Mouse (Mus musculus) lung, postnatal 0 days (tissue): ENCODE data around the gene Mcfd2. TPM values are rescaled to one million over a fixed set of nuclear protein-coding genes. Genes with fewer than 3 reads are reported as not detected.

Experiments
- ATAC-seq: fragments of 200-750 bp; cut with Nextera tagmentation; 2 replicates; pipeline ENCODE4 v1.8.0; 2017; ENCODE audit warnings: moderate library complexity
- DNase-seq: peaks from one replicate; pipeline ENCODE4 v3.0.0-alpha.2; 2016; ENCODE audit warnings: low spot score
- H3K27ac ChIP-seq: fragments of 300-500 bp; sonication (generic); 2 replicates; pipeline ENCODE4 v1.5.1; 2014; ENCODE audit warnings: antibody characterized with exemption, mild to moderate bottlenecking, low read length, mixed read lengths
- H3K27me3 ChIP-seq: fragments of 300-500 bp; sonication (generic); replicated peaks from 2 replicates; pipeline ENCODE4 v1.6.1; 2014; ENCODE audit warnings: low read length, mixed read lengths; ENCODE audit not compliant: insufficient read depth
- H3K36me3 ChIP-seq: fragments of 300-500 bp; sonication (generic); 2 replicates; pipeline ENCODE4 v1.6.1; 2014; ENCODE audit warnings: low read length, mixed read lengths; ENCODE audit not compliant: insufficient read depth
- H3K4me1 ChIP-seq: fragments of 300-500 bp; sonication (generic); 2 replicates; pipeline ENCODE4 v1.6.1; 2014; ENCODE audit warnings: antibody characterized with exemption, low read depth, low read length, mixed read lengths; ENCODE audit not compliant: insufficient read depth
- H3K4me2 ChIP-seq: fragments of 300-500 bp; sonication (generic); replicated peaks from 2 replicates; pipeline ENCODE4 v1.6.1; 2014; ENCODE audit warnings: low read depth, mild to moderate bottlenecking, low read length, moderate library complexity, mixed read lengths
- H3K4me3 ChIP-seq: fragments of 300-500 bp; sonication (generic); 2 replicates; pipeline ENCODE4 v1.5.1; 2014; ENCODE audit warnings: low read depth, low read length
- H3K9ac ChIP-seq: fragments of 300-500 bp; sonication (generic); replicated peaks from 2 replicates; pipeline ENCODE4 v1.6.1; 2014; ENCODE audit warnings: low read depth, mild to moderate bottlenecking
- H3K9me3 ChIP-seq: fragments of 300-500 bp; sonication (generic); 2 replicates; pipeline ENCODE4 v1.6.1; 2016; ENCODE audit warnings: low read length, mixed read lengths
- CTCF ChIP-seq: IDR thresholded peaks from 2 replicates; pipeline ENCODE4 v1.5.1; 2016; ENCODE audit warnings: antibody characterized with exemption, mild to moderate bottlenecking
- EP300 ChIP-seq: IDR thresholded peaks from 2 replicates; pipeline ENCODE4 v1.6.1; 2016; ENCODE audit warnings: antibody characterized with exemption, mild to moderate bottlenecking, control low read depth
- WGBS: fragments of 180-500 bp; shearing (Covaris S2); extraction: QIAGEN DNeasy Blood & Tissue Kit; methylation state at CpG from one replicate; pipeline ENCODE4 v1.1.7; 2014; 5-methylcytosine and 5-hydroxymethylcytosine counted together
- polyA plus RNA-seq: library from polyadenylated mRNA; unstranded; fragments of >200 nt; fragmentation: Nextera tagmentation; extraction: Ambion mirVana; gene quantifications from 2 replicates; pipeline ENCODE4 v1.2.1, GENCODE M21; 2015

Gene Mcfd2
- polyA plus RNA-seq, 1 experiment from 2014 or later: 145 TPM

DNA sequence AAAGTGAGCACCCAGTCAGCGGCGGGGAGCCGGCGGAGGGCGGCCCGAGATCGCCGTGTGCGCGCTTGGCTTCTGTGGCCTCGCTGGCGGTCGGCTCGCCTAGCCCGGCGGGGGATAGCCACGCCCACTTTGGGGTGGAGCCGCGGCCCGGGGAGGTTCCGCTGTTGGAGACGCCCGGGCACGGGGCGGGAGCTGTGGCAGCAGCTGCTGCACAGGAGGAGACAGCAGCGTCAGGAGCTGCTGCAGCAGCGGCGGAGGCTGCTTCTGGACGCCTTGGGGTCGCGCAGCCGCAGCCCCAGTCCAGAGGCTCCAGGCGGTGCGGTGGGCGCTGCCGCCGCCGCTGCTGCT lies 16.9 kb upstream of the Mcfd2 start, which contains the start of gene Ttc7:
TSS of gene Ttc7 (plus strand) at position 181 of the 348 bp plus-strand sequence.
- Histone ChIP-seq H3K9ac (peak within 1 kb of the TSS; percentile 96), H3K27ac (peak within 1 kb of the TSS; percentile 98), H3K36me3 (no peaks in the 10 kb centered on the region), H3K27me3 (no peaks in the 10 kb centered on the region), H3K4me2 (peak within 1 kb of the TSS; percentile 99), H3K4me1 (peaks cover 7% of the 10 kb centered on the region; the same call in 1 of the 2 replicates), H3K4me3 (peak within 1 kb of the TSS; percentile 78), H3K9me3 (no peaks in the 10 kb centered on the region)
- DNase-seq (peak; percentile 97), ATAC-seq (peak; percentile 95)
- TF ChIP-seq CTCF: no peak
- no peak for TF ChIP-seq EP300
- WGBS: under 1% methylated on average over 33 of the region's 38 CpGs

DNA sequence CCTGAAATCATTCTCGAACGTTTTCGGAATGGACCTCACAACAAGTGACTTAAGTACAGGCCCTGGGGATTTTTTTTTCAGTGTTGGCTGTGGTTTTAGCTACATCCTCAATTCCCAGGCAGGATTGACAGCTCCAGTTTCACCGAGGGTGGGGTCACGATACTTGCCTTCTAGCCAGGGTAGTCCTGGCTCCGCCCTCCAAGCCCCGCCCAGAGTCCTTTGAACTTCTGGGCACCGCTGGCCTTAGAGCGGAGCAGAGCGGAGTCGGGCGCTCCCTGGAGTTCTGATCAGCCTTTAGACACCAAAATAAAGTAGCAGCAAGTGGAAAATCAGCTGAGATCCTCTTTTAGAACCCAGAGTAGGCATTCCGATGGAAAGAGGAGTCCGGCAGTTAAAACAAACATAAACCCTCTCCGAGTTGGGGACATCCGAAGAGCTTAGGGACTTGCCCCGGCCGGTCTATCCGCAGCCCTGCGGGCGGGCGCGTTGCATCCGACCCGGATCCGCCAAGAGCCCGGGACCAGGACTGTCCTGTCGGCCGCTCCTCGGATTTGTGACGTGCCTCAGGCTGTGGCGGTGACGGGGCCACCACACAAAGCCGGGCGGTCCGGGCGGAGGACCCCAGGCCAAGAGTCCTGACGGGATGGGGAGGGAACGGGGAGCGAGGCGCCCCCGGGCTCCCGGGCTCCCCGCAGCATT lies 16.4 kb upstream of the Mcfd2 start:
- Histone ChIP-seq H3K36me3 (no peaks in the 10 kb centered on the region), H3K4me2 (peak overlapping the region; percentile 99), H3K4me1 (peaks cover 7% of the 10 kb centered on the region; the same call in 1 of the 2 replicates), H3K27ac (peak overlapping the region; percentile 98), H3K4me3 (peak overlapping the region; percentile 78), H3K9me3 (no peaks in the 10 kb centered on the region), H3K9ac (peak overlapping the region; percentile 96), H3K27me3 (no peaks in the 10 kb centered on the region)
- TF ChIP-seq EP300 (0 out of 2 replicates have a peak, but pooled peaks have one; percentile 23), CTCF (0 out of 2 replicates have a peak, but pooled peaks have one; percentile 19)
- under 1% methylated on average over 44 of the region's 44 CpGs for WGBS
- peak; percentile 97 for DNase-seq
- ATAC-seq: peak; percentile 88

DNA sequence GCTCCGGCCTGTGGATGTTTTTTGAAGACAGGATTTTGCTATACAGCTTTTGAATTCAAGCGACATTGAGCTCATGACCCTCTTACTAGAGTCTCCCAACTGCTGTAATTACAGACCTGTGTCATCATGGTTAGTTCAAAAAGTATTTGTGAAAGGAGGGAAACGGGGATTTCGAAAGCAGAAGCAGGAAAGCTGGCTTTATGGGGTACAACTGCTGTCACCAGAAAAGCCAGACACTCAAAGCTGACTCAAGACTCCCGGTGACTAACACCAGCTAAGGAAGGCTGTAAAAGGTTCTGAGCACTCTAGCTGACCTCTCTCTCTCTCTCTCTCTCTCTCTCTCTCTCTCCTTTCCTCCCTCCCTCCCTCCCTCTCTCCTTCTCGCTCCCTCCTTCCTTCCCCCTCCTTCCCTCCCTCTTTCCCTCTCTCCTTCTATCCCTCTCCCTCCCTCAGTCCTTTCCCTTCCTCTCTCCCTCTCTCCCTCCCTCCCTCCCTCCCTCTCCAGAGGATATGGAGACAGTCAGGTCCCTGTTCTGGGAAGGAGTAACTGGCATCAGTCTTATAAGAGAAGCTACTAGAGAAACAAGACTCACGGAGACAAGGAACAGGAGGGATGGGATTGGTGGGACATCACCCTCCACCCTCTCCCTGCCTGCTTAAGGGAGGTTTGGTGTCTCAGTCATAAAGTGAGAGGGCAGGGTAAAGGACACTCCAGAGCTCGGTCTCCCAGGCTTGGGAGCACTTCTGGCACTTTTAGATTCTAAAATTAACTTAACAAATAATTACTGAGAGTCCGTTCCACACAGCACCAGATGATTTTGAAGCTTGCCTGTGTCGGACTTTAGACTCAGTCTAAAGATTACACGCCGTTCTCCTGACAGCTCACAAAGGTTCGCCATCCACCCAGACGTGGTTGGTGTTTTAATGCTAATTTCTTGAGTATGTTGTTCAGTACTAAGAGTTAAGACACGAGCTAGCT lies 9.9 kb upstream of the Mcfd2 start:
- no peaks in the 10 kb centered on the region for H3K9me3 ChIP-seq
- no peak overlapping the region for H3K9ac ChIP-seq
- no peak overlapping the region for H3K4me3 ChIP-seq
- H3K36me3 ChIP-seq: no peaks in the 10 kb centered on the region
- ATAC-seq (peak; percentile 56), DNase-seq (peak; percentile 69)
- 39% methylated on average over 15 of the region's 15 CpGs for WGBS
- TF ChIP-seq CTCF (no peak), EP300 (no peak)
- 0 out of 2 replicates have a peak overlapping the region, but pooled peaks have one; percentile 19 for H3K4me2 ChIP-seq
- H3K27me3 ChIP-seq: no peaks in the 10 kb centered on the region
- H3K4me1 ChIP-seq: no peaks in the 10 kb centered on the region
- H3K27ac ChIP-seq: no peak overlapping the region

DNA sequence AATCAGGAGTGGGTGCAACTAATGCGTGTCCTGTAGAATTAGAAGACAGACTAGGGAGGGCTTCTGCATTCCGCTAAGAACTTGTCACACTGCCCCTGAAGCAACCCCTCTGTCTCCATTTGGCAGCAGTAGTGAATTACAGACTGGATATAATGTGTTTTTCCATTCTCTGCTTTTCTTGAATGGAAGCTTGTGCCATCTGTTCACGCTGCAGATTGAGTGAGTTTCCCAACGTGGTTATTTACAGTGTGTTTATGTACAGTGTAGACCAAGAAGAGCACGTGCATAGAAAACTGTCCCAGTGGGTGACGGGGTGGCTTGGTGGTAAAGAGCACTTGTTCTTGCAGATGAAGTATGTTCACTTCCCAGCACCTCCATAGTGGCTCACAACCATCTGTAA lies 3.7 kb upstream of the Mcfd2 start:
- WGBS: 41% methylated on average over 6 of the region's 6 CpGs
- H3K4me1 ChIP-seq: peaks cover 3% of the 10 kb centered on the region; the same call in 1 of the 2 replicates
- no peaks in the 10 kb centered on the region for H3K9me3 ChIP-seq
- H3K4me2 ChIP-seq: no peak overlapping the region
- no peak for TF ChIP-seq EP300
- TF ChIP-seq CTCF: no peak
- DNase-seq (peak; percentile 72), ATAC-seq (no peak)
- H3K27me3 ChIP-seq: no peaks in the 10 kb centered on the region
- H3K4me3 ChIP-seq: no peak overlapping the region
- H3K36me3 ChIP-seq: no peaks in the 10 kb centered on the region
- H3K9ac ChIP-seq: no peak overlapping the region
- no peak overlapping the region for H3K27ac ChIP-seq

DNA sequence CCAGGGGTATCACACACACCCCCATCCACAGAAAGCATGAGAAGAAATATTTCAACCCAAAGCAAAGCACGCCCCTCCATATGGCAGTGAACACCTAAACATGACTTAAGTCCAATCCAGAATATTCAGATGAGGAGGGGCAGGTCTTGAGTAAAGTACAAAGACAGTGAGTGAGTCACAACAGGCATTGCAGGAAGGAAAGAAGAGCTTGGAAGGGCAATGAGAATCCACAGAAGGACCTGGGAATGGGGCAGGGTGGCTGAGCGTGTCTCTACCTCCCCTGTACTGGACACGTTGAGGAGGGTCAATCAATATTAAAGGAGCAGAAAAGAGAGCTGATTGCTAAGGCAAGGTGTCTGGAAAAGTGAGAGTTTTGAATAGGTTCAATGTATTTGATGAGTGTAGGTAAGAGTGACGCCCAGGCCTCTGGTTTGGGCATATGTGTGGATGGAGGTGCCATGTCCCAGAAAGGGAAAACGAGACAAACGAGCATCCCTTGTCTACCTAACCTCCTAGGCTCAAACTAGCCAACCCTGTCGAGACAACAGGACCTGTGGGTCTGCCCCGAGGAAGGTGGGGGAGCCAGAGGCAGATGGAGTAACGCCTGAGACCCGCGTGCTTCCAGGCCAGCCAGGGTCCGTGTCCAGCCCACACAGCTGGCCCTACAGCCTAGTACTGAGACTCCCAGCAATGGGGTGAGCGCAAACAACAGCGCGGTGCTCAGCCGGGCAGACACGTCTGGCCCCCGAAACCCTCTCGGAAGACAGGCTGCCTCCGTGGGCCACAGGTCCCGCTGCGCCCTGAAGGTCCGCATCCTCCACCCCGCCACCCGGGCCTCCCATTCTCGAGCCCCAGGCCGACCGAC lies 576 bp downstream of the Mcfd2 start:
- H3K36me3 ChIP-seq: no peaks in the 10 kb centered on the region
- H3K4me1 ChIP-seq: peaks cover 8% of the 10 kb centered on the region; the same call in 1 of the 2 replicates
- H3K27ac ChIP-seq: peak overlapping the region; percentile 86
- H3K9ac ChIP-seq: peak overlapping the region; percentile 79
- WGBS: 4% methylated on average over 28 of the region's 28 CpGs
- no peaks in the 10 kb centered on the region for H3K27me3 ChIP-seq
- TF ChIP-seq EP300 (no peak), CTCF (no peak)
- H3K4me2 ChIP-seq: peak overlapping the region; percentile 90
- H3K9me3 ChIP-seq: no peaks in the 10 kb centered on the region
- ATAC-seq: peak; percentile 55
- no peak for DNase-seq
- H3K4me3 ChIP-seq: peak overlapping the region; percentile 84
